ENCODE assay signal across 9 mouse cellular contexts in the genomic region with DNA sequence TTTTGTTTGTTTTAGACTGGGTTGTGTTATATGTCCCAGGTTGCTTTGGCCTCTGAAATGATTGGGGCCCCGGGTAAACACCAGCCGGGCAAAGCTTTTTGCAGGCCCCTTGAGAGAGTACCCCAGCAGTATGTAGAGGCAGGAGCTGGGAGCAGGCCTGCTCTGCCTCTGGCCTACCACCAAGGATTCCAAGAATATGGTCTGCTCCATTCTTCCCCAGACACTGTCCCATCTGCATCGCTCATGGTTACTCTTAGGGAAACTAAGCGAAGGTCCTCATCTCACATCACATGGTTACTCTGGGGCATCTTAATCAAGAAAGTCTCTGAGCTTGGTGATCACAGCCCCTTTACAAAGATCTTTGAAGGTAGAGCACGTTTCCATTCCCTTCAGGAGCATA. TPM values are rescaled to one million over a fixed set of nuclear protein-coding genes. Genes with fewer than 3 reads are reported as not detected.
A peak's percentile ranks its signal among the peaks of the same experiment; 100 is the strongest.
DNase-seq lines count a peak whose midpoint lies in the region; ATAC-seq and TF ChIP-seq lines count a peak whose summit lies in the region.
"Had no signal": no experiment of that assay in that cellular context is flagged by ENCODE, and none has a peak within 500 bp of the region (broad histone marks: within the 10 kb centered on the region; RNA-seq: fewer than 3 reads in every experiment).

No protein-coding gene starts in this region.

- 76% methylated on average over 5 of the region's 5 CpGs for WGBS in kidney, postnatal 0 days
- WGBS in heart, embryonic 15.5 days, result 49% methylated on average over 5 of the region's 5 CpGs
- 74% methylated on average over 5 of the region's 5 CpGs for WGBS in liver, embryonic 13.5 days (ENCODE audit: insufficient replicate concordance)

- peak overlapping the region; percentile 64 for H3K4me3 ChIP-seq in kidney, postnatal 0 days (replicated peaks; ENCODE audit: low read depth, low read length)
- peak overlapping the region; percentile 50; the same call in 1 of the 2 replicates for H3K4me3 ChIP-seq in cortical plate, adult 2 months (ENCODE audit: insufficient read depth, low read length)
- peak overlapping the region; percentile 85 for H3K4me3 ChIP-seq in heart, embryonic 15.5 days
- H3K4me3 ChIP-seq in liver, embryonic 13.5 days (replicated peaks), result peak overlapping the region; percentile 64

- ATAC-seq in kidney, postnatal 0 days (replicated peaks; ENCODE audit: low FRiP score, low read depth), result no peak
- no peak for ATAC-seq in heart, embryonic 15.5 days (replicated peaks; ENCODE audit: insufficient number of reproducible peaks, insufficient read depth, low FRiP score, low read depth)
- no peak for ATAC-seq in liver, embryonic 13.5 days (ENCODE audit: low read depth)
- no peak for ATAC-seq in frontal cortex, adult (ENCODE audit: low TSS enrichment)
- ATAC-seq: Patski had no signal

- no peaks in the 10 kb centered on the region for H3K36me3 ChIP-seq in kidney, postnatal 0 days (ENCODE audit: insufficient read depth, low read length)
- H3K36me3 ChIP-seq in heart, embryonic 15.5 days, result peaks cover 6% of the 10 kb centered on the region; the same call in 1 of the 2 replicates
- H3K36me3 ChIP-seq in liver, embryonic 13.5 days, result no peaks in the 10 kb centered on the region

- TF ChIP-seq CTCF in kidney, postnatal 0 days (IDR thresholded peaks at IDR 0.05; ENCODE audit: low read depth), result no peak
- TF ChIP-seq CTCF in cortical plate, adult 2 months (IDR thresholded peaks at IDR 0.05; ENCODE audit: extremely low read depth, insufficient read depth, low read length), result no peak

- H3K9me3 ChIP-seq in kidney, postnatal 0 days (replicated peaks; ENCODE audit: low read length), result no peaks in the 10 kb centered on the region
- no peaks in the 10 kb centered on the region for H3K9me3 ChIP-seq in heart, embryonic 15.5 days (replicated peaks)
- no peaks in the 10 kb centered on the region for H3K9me3 ChIP-seq in liver, embryonic 13.5 days (replicated peaks)

- peak overlapping the region; percentile 73 for H3K9ac ChIP-seq in kidney, postnatal 0 days (ENCODE audit: low read depth, low read length)
- peak overlapping the region; percentile 95 for H3K9ac ChIP-seq in heart, embryonic 15.5 days
- H3K9ac ChIP-seq in liver, embryonic 13.5 days, result no peak overlapping the region

- H3K27ac ChIP-seq in kidney, postnatal 0 days, result peak overlapping the region; percentile 87; the same call in 1 of the 2 replicates
- H3K27ac ChIP-seq in cortical plate, adult 2 months (ENCODE audit: insufficient read depth, low read length), result no peak overlapping the region
- H3K27ac ChIP-seq in heart, embryonic 15.5 days, result peak overlapping the region; percentile 98
- H3K27ac ChIP-seq in liver, embryonic 13.5 days, result no peak overlapping the region

- no peaks in the 10 kb centered on the region for H3K27me3 ChIP-seq in kidney, postnatal 0 days (ENCODE audit: insufficient read depth, low read length)
- no peaks in the 10 kb centered on the region for H3K27me3 ChIP-seq in heart, embryonic 15.5 days
- peaks cover 64% of the 10 kb centered on the region for H3K27me3 ChIP-seq in liver, embryonic 13.5 days
- H3K27me3 ChIP-seq: Patski had no signal

- peak overlapping the region; percentile 70 for H3K4me2 ChIP-seq in kidney, postnatal 0 days (ENCODE audit: low read length)
- H3K4me2 ChIP-seq in heart, embryonic 15.5 days, result peak overlapping the region; percentile 67
- peak overlapping the region; percentile 87 for H3K4me2 ChIP-seq in liver, embryonic 13.5 days

- DNase-seq in kidney, postnatal 0 days (ENCODE audit: low spot score), result no peak
- DNase-seq in kidney, postnatal 36 days, result no peak
- DNase-seq in liver, embryonic 13.5 days, result no peak
- DNase-seq in urinary bladder, postnatal 25 days (ENCODE audit: low spot score), result no peak
- DNase-seq in thymus, adult 18-20 months, result no peak

- no peak for TF ChIP-seq POLR2A in cortical plate, adult 2 months (IDR thresholded peaks at IDR 0.05; ENCODE audit: extremely low read depth, insufficient read depth, low read length)

- H3K4me1 ChIP-seq in kidney, postnatal 0 days (replicated peaks; ENCODE audit: insufficient read depth, low read length), result peaks cover 3% of the 10 kb centered on the region; the same call in 1 of the 2 replicates
- no peaks in the 10 kb centered on the region for H3K4me1 ChIP-seq in cortical plate, adult 2 months (ENCODE audit: control insufficient read depth, insufficient read depth, low read length)
- peaks cover 62% of the 10 kb centered on the region for H3K4me1 ChIP-seq in heart, embryonic 15.5 days (replicated peaks)
- H3K4me1 ChIP-seq in liver, embryonic 13.5 days (replicated peaks), result peaks cover 65% of the 10 kb centered on the region

RNA-seq across cellular contexts. Expression of a gene that starts 2.2 kb away (rescaled TPM):
- polyA plus RNA-seq in kidney, postnatal 0 days (2015; fragmentation: Nextera tagmentation; extraction: Ambion mirVana), result 143 and 156 TPM in 2 replicates
- 20.0 and 21.1 TPM in 2 replicates for polyA plus RNA-seq in cortical plate, adult 2 months (2012; rRNA removed)
- polyA plus RNA-seq in heart, embryonic 15.5 days (2015; fragmentation: Nextera tagmentation; extraction: Ambion mirVana), result 429 and 457 TPM in 2 replicates
- polyA plus RNA-seq in liver, embryonic 13.5 days (2015; fragmentation: Nextera tagmentation; extraction: Ambion mirVana), result 25.5 and 26.6 TPM in 2 replicates

RNA-seq across cellular contexts. Expression of a gene that starts 29.2 kb away (rescaled TPM):
- 48.0 and 51.8 TPM in 2 replicates for polyA plus RNA-seq in kidney, postnatal 0 days (2015; fragmentation: Nextera tagmentation; extraction: Ambion mirVana)
- polyA plus RNA-seq in cortical plate, adult 2 months (2012; rRNA removed), result 33.0 and 38.9 TPM in 2 replicates
- polyA plus RNA-seq in heart, embryonic 15.5 days (2015; fragmentation: Nextera tagmentation; extraction: Ambion mirVana), result 50.6 and 60.8 TPM in 2 replicates
- polyA plus RNA-seq in liver, embryonic 13.5 days (2015; fragmentation: Nextera tagmentation; extraction: Ambion mirVana), result 28.5 and 32.8 TPM in 2 replicates

RNA-seq across cellular contexts. Expression of a gene that starts 40.8 kb away (rescaled TPM):
- polyA plus RNA-seq in kidney, postnatal 0 days (2015; fragmentation: Nextera tagmentation; extraction: Ambion mirVana), result 33.8 and 35.1 TPM in 2 replicates
- polyA plus RNA-seq in cortical plate, adult 2 months (2012; rRNA removed), result 333 and 341 TPM in 2 replicates
- polyA plus RNA-seq in heart, embryonic 15.5 days (2015; fragmentation: Nextera tagmentation; extraction: Ambion mirVana), result 54.1 and 54.4 TPM in 2 replicates
- polyA plus RNA-seq in liver, embryonic 13.5 days (2015; fragmentation: Nextera tagmentation; extraction: Ambion mirVana), result 52.8 and 64.0 TPM in 2 replicates

Comparison
In these comparisons a context has a peak if more than half of its experiments do, and no peak if none do; other contexts are left out.
1. H3K27ac ChIP-seq: peak in kidney, postnatal 0 days (single experiment) and heart, embryonic 15.5 days (single experiment); none in cortical plate, adult 2 months (single experiment) and liver, embryonic 13.5 days (single experiment).
2. Peak in every context shown above with its lines, with median percentiles within 50 percentile points of each other: H3K4me2 ChIP-seq and H3K4me3 ChIP-seq.